Mouse (Mus musculus): ENCODE data around the gene Gtf2f1. TPM values are rescaled to one million over a fixed set of nuclear protein-coding genes. Genes with fewer than 3 reads are reported as not detected.

Gtf2f1 gene
- total and polyA plus RNA-seq, 2 experiments from 2014 or later: 28.8 to 63.5 TPM

DNA sequence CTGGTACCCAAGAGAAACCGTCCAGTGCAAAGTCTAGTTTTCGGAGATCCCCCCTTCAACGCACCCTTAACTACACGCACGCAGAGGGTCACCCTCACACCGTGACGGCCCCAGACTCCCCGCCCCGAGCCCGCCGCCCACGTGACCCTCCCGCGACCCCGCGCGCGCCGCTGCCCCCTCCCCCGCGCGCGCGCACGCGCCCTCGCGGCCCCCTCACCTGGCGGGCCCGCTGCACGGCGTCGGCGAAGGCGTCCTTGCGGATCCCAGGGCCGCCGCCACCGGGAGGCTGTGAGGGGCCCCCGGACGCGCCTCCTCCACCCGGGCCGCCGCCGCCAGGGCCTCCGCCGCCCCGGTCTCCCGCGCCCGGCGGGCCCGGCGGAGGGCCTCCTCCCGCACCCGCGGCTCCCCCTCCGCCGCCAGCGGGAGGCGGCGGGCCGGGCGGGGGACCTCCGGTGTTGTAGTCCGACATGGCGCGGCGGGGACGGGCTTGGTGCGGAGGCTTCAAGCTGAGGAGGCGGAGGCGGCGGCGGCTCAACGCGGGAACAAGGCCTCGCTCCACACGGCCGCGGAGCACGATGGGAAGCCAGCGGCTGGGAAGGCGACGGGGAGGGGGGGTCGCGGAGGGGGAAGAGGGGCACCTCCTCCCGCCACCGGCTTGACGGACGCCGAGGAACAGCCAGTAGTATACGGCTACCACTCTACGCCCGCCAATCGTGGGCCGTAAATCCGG, 20.0 kb upstream of the Gtf2f1 start, which contains the start of gene Khsrp:
Gene Khsrp (minus strand): TSS at position 592 of the 730 bp plus-strand sequence.
- Histone ChIP-seq H3K9ac (replicated peaks; ENCODE audit: low read length) (peak within 1 kb of the TSS; percentile 99), H3K36me3 (ENCODE audit: insufficient read depth, low read length) (peaks cover 15% of the 10 kb centered on the region), H3K27me3 (ENCODE audit: insufficient read depth, low read length) (no peaks in the 10 kb centered on the region), H3K4me3 (ENCODE audit: low read length) (peak within 1 kb of the TSS; percentile 95), H3K4me1 (ENCODE audit: insufficient read depth, low read length) (0 out of 2 replicates have a peak, but pooled peaks cover 10% of the 10 kb centered on the region), H3K27ac (peak within 1 kb of the TSS; percentile 96), H3K4me2 (ENCODE audit: low read depth, low read length) (peak within 1 kb of the TSS; percentile 87), H3K9me3 (ENCODE audit: low read length) (no peaks in the 10 kb centered on the region)
- ATAC-seq (no peak), DNase-seq (ENCODE audit: low spot score) (peak; percentile 69)
- no peak for TF ChIP-seq CTCF (IDR thresholded peaks at IDR 0.05; ENCODE audit: low read depth)
- 1% methylated on average over 93 of the region's 99 CpGs for WGBS

DNA sequence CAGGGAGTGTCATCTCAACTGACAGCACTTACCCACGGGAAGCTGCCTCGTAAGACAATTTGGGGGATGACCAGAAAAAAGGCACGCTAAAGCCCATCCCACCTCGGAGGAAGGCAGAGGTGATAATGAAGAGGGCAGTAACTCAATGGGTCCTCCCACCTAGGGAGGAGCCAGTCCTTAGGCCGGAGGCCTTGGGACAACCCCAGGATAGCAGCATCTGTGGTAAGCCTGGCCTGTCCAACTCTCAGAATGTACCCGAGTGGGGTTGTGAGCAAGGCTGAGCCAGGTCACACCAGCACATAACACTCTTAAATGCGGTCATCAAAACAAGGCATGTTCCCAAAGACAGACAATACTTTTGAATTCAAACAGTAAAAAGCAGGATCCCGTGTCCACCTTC, 18.6 kb upstream of the Gtf2f1 start:
- ATAC-seq (no peak), DNase-seq (ENCODE audit: low spot score) (no peak)
- Histone ChIP-seq H3K9ac (replicated peaks; ENCODE audit: low read length) (peak overlapping the region; percentile 99), H3K9me3 (ENCODE audit: low read length) (no peaks in the 10 kb centered on the region), H3K4me2 (ENCODE audit: low read depth, low read length) (peak overlapping the region; percentile 87), H3K27ac (no peak overlapping the region), H3K27me3 (ENCODE audit: insufficient read depth, low read length) (no peaks in the 10 kb centered on the region), H3K36me3 (ENCODE audit: insufficient read depth, low read length) (peaks cover 27% of the 10 kb centered on the region), H3K4me3 (ENCODE audit: low read length) (peak overlapping the region; percentile 95), H3K4me1 (ENCODE audit: insufficient read depth, low read length) (0 out of 2 replicates have a peak, but pooled peaks cover 10% of the 10 kb centered on the region)
- TF ChIP-seq CTCF (IDR thresholded peaks at IDR 0.05; ENCODE audit: low read depth): no peak
- WGBS: 49% methylated on average over 8 of the region's 8 CpGs

DNA sequence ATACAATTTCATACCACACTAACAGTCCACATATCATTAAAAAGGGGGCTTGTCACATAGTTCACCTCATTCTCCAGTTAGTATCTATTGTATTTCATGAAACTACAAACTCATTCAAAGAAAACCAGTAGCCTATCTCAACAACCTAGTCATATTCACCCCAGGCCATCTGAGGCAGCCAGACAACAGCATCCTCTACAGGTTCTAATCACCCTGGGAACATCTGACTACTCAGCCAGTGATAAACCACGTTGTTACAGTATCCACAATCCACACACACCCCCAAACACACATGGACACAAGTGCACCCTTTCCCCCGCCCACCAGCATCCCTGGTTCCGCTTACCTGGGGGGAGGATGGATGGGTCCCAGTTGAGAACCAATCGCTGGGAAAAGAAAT, 16.4 kb upstream of the Gtf2f1 start:
- DNase-seq (ENCODE audit: low spot score) (no peak), ATAC-seq (no peak)
- H3K4me1 ChIP-seq (ENCODE audit: insufficient read depth, low read length): 0 out of 2 replicates have a peak, but pooled peaks cover 10% of the 10 kb centered on the region
- no peak overlapping the region for H3K9ac ChIP-seq (replicated peaks; ENCODE audit: low read length)
- no peaks in the 10 kb centered on the region for H3K9me3 ChIP-seq (ENCODE audit: low read length)
- H3K4me2 ChIP-seq (ENCODE audit: low read depth, low read length): no peak overlapping the region
- H3K4me3 ChIP-seq (ENCODE audit: low read length): no peak overlapping the region
- H3K27me3 ChIP-seq (ENCODE audit: insufficient read depth, low read length): no peaks in the 10 kb centered on the region
- H3K27ac ChIP-seq: no peak overlapping the region
- H3K36me3 ChIP-seq (ENCODE audit: insufficient read depth, low read length): peaks cover 50% of the 10 kb centered on the region
- 90% methylated on average over 4 of the region's 4 CpGs for WGBS
- no peak for TF ChIP-seq CTCF (IDR thresholded peaks at IDR 0.05; ENCODE audit: low read depth)

GRCm38 (mm10) chr17:57020960-57021359, 9.9 kb upstream of the Gtf2f1 start:
- no peak overlapping the region for H3K4me2 ChIP-seq (ENCODE audit: low read depth, low read length)
- WGBS: 87% methylated on average over 5 of the region's 5 CpGs
- peaks cover 45% of the 10 kb centered on the region for H3K36me3 ChIP-seq (ENCODE audit: insufficient read depth, low read length)
- no peak overlapping the region for H3K9ac ChIP-seq (replicated peaks; ENCODE audit: low read length)
- no peaks in the 10 kb centered on the region for H3K27me3 ChIP-seq (ENCODE audit: insufficient read depth, low read length)
- no peak overlapping the region for H3K27ac ChIP-seq
- ATAC-seq: no peak
- no peaks in the 10 kb centered on the region for H3K4me1 ChIP-seq (ENCODE audit: insufficient read depth, low read length)
- no peak for TF ChIP-seq CTCF (IDR thresholded peaks at IDR 0.05; ENCODE audit: low read depth)
- no peak overlapping the region for H3K4me3 ChIP-seq (ENCODE audit: low read length)
- DNase-seq (ENCODE audit: low spot score): no peak
- H3K9me3 ChIP-seq (ENCODE audit: low read length): no peaks in the 10 kb centered on the region

DNA sequence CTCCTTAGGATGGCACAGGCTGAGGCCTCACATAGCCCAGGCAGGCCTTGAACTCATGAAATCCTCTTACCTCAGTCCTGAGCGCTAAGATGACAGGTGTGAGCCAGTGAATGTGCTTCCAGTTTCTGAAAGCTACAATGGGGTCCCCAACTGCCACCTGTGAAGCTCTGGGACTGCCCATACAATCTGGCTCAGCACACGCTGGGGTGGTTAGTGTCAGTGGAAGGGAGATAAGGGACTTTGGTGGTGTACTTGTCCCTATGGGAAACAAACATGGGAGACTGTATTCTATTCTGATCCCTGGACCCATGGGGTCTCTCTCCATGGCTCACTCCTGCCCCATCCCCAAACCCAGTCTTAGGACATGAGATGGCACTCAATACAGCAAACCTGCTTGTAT, 8.6 kb upstream of the Gtf2f1 start:
- no peak for TF ChIP-seq CTCF (IDR thresholded peaks at IDR 0.05; ENCODE audit: low read depth)
- no peaks in the 10 kb centered on the region for H3K9me3 ChIP-seq (ENCODE audit: low read length)
- no peaks in the 10 kb centered on the region for H3K4me1 ChIP-seq (ENCODE audit: insufficient read depth, low read length)
- 90% methylated on average over 2 of the region's 2 CpGs for WGBS
- H3K27me3 ChIP-seq (ENCODE audit: insufficient read depth, low read length): no peaks in the 10 kb centered on the region
- H3K4me2 ChIP-seq (ENCODE audit: low read depth, low read length): no peak overlapping the region
- DNase-seq (ENCODE audit: low spot score): no peak
- no peak overlapping the region for H3K27ac ChIP-seq
- no peak overlapping the region for H3K9ac ChIP-seq (replicated peaks; ENCODE audit: low read length)
- ATAC-seq: no peak
- H3K4me3 ChIP-seq (ENCODE audit: low read length): no peak overlapping the region
- H3K36me3 ChIP-seq (ENCODE audit: insufficient read depth, low read length): peaks cover 32% of the 10 kb centered on the region

DNA sequence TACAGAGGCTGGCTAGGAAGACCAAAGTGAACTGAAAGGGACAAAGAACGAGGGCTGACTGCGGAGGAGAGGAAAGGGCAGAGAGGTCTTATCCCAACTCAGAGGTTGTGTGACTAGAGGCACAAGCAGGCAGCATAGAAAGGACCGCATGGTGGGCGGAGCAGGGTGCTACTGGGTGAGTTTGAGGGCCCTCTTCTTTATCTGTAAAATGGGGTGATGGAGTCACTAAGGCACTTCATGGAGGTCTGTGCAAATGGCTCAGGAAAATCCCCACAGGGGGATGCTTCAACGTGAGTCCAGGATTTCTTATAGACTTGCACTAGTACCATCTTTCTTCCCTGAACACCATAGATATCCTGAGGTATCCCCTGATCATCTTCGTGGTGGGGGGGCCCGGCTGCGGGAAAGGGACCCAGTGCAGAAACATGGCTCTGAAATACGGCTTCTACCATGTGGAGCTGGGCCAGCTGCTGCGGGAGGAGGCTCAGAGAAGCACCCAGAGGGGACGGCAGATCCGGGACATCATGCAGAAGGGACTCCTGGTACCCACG, 1.2 kb upstream of the Gtf2f1 start:
- Histone ChIP-seq H3K27ac (peak overlapping the region; percentile 94), H3K4me1 (ENCODE audit: insufficient read depth, low read length) (peaks cover 12% of the 10 kb centered on the region; the same call in 1 of the 2 replicates), H3K9me3 (ENCODE audit: low read length) (no peaks in the 10 kb centered on the region), H3K36me3 (ENCODE audit: insufficient read depth, low read length) (peaks cover 11% of the 10 kb centered on the region; the same call in 1 of the 2 replicates), H3K4me3 (ENCODE audit: low read length) (peak overlapping the region; percentile 79; the same call in 1 of the 2 replicates), H3K9ac (replicated peaks; ENCODE audit: low read length) (0 out of 2 replicates have a peak overlapping the region, but pooled peaks have one; percentile 75), H3K27me3 (ENCODE audit: insufficient read depth, low read length) (no peaks in the 10 kb centered on the region), H3K4me2 (ENCODE audit: low read depth, low read length) (peak overlapping the region; percentile 81)
- DNase-seq (ENCODE audit: low spot score) (no peak), ATAC-seq (no peak)
- 75% methylated on average over 13 of the region's 13 CpGs for WGBS
- TF ChIP-seq CTCF (IDR thresholded peaks at IDR 0.05; ENCODE audit: low read depth): no peak

DNA sequence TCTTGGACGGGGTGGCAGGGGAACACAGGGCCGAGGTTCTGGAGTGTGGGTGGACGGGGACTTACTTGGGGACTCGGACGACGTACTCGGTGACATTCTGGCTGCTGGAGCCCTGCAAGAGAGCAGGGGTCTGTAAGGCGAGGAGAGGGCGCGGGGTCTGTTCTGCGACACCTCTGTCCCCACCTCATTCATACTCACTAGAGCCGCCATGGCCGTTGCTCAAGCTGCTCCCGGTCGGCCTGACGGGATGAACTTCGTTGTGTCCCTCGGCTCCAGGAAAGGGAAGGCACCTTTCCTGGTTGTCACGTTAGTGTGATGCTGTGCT, 215 bp downstream of the Gtf2f1 start:
- H3K27ac ChIP-seq: peak overlapping the region; percentile 79
- peaks cover 25% of the 10 kb centered on the region for H3K36me3 ChIP-seq (ENCODE audit: insufficient read depth, low read length)
- H3K4me3 ChIP-seq (ENCODE audit: low read length): peak overlapping the region; percentile 79
- WGBS: 0% methylated on average over 19 of the region's 19 CpGs
- peak overlapping the region; percentile 74 for H3K9ac ChIP-seq (replicated peaks; ENCODE audit: low read length)
- H3K4me1 ChIP-seq (ENCODE audit: insufficient read depth, low read length): peaks cover 12% of the 10 kb centered on the region; the same call in 1 of the 2 replicates
- no peaks in the 10 kb centered on the region for H3K9me3 ChIP-seq (ENCODE audit: low read length)
- DNase-seq (ENCODE audit: low spot score): no peak
- TF ChIP-seq CTCF (IDR thresholded peaks at IDR 0.05; ENCODE audit: low read depth): no peak
- peak overlapping the region; percentile 85 for H3K4me2 ChIP-seq (ENCODE audit: low read depth, low read length)
- ATAC-seq: peak; percentile 53
- no peaks in the 10 kb centered on the region for H3K27me3 ChIP-seq (ENCODE audit: insufficient read depth, low read length)
